In the genomic region with DNA sequence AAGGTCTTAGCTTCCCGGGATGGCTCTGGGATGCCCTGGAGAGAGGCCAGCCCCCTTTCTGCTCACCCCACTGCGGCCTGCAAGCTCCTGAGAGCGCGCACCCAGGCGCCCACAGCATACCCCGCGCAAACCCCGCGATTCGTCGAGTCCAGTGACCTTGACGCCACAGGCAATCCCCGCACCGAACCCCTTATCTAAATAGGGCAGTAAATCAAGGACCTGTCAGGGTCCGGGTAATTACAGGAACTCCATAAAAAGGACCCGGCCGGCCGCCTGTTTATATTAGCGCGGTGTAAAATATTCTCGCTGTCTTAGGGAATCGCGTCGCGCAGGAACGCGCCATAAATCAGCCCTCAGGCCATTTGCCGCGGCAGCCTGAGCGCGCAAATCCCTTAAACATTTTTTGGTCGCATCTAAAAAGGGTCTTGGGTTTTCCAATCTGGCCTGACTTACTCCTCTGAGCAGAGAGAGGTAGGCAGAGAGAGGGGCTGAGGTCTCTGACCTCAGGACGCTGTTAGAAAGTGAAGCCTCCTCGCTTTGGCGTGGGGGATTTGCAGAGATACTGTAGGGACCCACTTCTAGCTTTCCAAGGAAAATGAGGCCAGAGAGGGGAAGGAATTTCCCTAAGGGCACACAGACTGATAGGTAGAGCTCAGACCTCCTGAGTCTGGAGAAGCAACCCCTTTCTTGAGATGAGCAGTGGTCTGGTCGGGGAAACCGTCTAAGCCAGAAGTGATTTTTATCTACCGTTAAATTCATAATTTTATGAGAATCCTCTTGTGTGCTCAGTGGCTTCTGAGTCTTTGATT, we compare ENCODE assay signal across 12 mouse cellular contexts. TPM values are rescaled to one million over a fixed set of nuclear protein-coding genes. Genes with fewer than 3 reads are reported as not detected.
A peak's percentile ranks its signal among the peaks of the same experiment; 100 is the strongest.
DNase-seq lines count a peak whose midpoint lies in the region; ATAC-seq lines count a peak whose summit lies in the region.
"Had no signal": no experiment of that assay in that cellular context is flagged by ENCODE, and none has a peak within 500 bp of the region (broad histone marks: within the 10 kb centered on the region; RNA-seq: fewer than 3 reads in every experiment).

No protein-coding gene starts in this region.

- no peak overlapping the region for H3K27ac ChIP-seq in kidney, embryonic 16.5 days (ENCODE audit: low read length)
- H3K27ac ChIP-seq in midbrain, embryonic 10.5 days (replicated peaks): no peak overlapping the region
- no peak overlapping the region for H3K27ac ChIP-seq in stomach, embryonic 14.5 days (ENCODE audit: low read length)

- ATAC-seq in kidney, embryonic 16.5 days (ENCODE audit: low FRiP score, low TSS enrichment): no peak
- no peak for ATAC-seq in stomach, embryonic 14.5 days (ENCODE audit: insufficient number of reproducible peaks, insufficient read depth, low FRiP score, low read depth)

- peak overlapping the region; percentile 8 for H3K4me2 ChIP-seq in kidney, embryonic 16.5 days (replicated peaks; ENCODE audit: low read depth, low read length)
- peak overlapping the region; percentile 25 for H3K4me2 ChIP-seq in stomach, embryonic 14.5 days (replicated peaks; ENCODE audit: low read depth, low read length)

- no peak overlapping the region for H3K9ac ChIP-seq in kidney, embryonic 16.5 days (replicated peaks; ENCODE audit: low read length)
- H3K9ac ChIP-seq in stomach, embryonic 14.5 days (replicated peaks; ENCODE audit: low read depth, low read length): no peak overlapping the region

- H3K36me3 ChIP-seq in kidney, embryonic 16.5 days (ENCODE audit: insufficient read depth, low read length): no peaks in the 10 kb centered on the region
- no peaks in the 10 kb centered on the region for H3K36me3 ChIP-seq in midbrain, embryonic 10.5 days
- no peaks in the 10 kb centered on the region for H3K36me3 ChIP-seq in stomach, embryonic 14.5 days (ENCODE audit: control insufficient read depth, insufficient read depth, low read length)

- H3K4me1 ChIP-seq in kidney, embryonic 16.5 days (ENCODE audit: insufficient read depth, low read length): peaks cover 12% of the 10 kb centered on the region; the same call in 1 of the 2 replicates
- H3K4me1 ChIP-seq in midbrain, embryonic 10.5 days: peaks cover 26% of the 10 kb centered on the region
- H3K4me1 ChIP-seq in stomach, embryonic 14.5 days (ENCODE audit: control insufficient read depth, insufficient read depth, low read length): peaks cover 7% of the 10 kb centered on the region; the same call in 1 of the 2 replicates

- DNase-seq in adrenal gland, postnatal 10 days: peak; percentile 19
- no peak for DNase-seq in adrenal gland, postnatal 25 days
- DNase-seq in kidney, postnatal 4 days: no peak
- peak; percentile 43 for DNase-seq in midbrain, embryonic 10.5 days (ENCODE audit: low spot score)
- DNase-seq in frontal cortex, postnatal 25 days (ENCODE audit: low spot score in 2 of 2): no peak
- DNase-seq in spleen, postnatal 14 days (ENCODE audit: low spot score in 2 of 2): no peak
- DNase-seq: cerebellum, adult 8-10 months; heart, adult 18-20 months had no signal

- peak overlapping the region; percentile 2; the same call in 1 of the 2 replicates for H3K4me3 ChIP-seq in kidney, embryonic 16.5 days (ENCODE audit: low read length)
- H3K4me3 ChIP-seq in midbrain, embryonic 10.5 days: peak overlapping the region; percentile 14; the same call in 1 of the 2 replicates
- H3K4me3 ChIP-seq in stomach, embryonic 14.5 days (ENCODE audit: low read depth, low read length): 0 out of 2 replicates have a peak overlapping the region, but pooled peaks have one; percentile 7

- H3K9me3 ChIP-seq in kidney, embryonic 16.5 days (ENCODE audit: low read length): no peaks in the 10 kb centered on the region
- no peaks in the 10 kb centered on the region for H3K9me3 ChIP-seq in midbrain, embryonic 10.5 days (replicated peaks)
- H3K9me3 ChIP-seq in stomach, embryonic 14.5 days (ENCODE audit: control insufficient read depth, low read depth, low read length): no peaks in the 10 kb centered on the region

- peaks cover 94% of the 10 kb centered on the region for H3K27me3 ChIP-seq in kidney, embryonic 16.5 days (ENCODE audit: insufficient read depth, low read length)
- H3K27me3 ChIP-seq in midbrain, embryonic 10.5 days (ENCODE audit: low read depth, poor library complexity, severe bottlenecking): peaks cover 100% of the 10 kb centered on the region
- peaks cover 59% of the 10 kb centered on the region for H3K27me3 ChIP-seq in stomach, embryonic 14.5 days (ENCODE audit: control insufficient read depth, insufficient read depth, low read length)

- under 1% methylated on average over 38 of the region's 38 CpGs for WGBS in kidney, embryonic 16.5 days
- 1% methylated on average over 38 of the region's 38 CpGs for WGBS in midbrain, embryonic 10.5 days
- WGBS in stomach, embryonic 14.5 days: 2% methylated on average over 38 of the region's 38 CpGs

RNA-seq across cellular contexts. Expression of gene Hand1, which starts 4.5 kb away (rescaled TPM):
- 10 to 100 TPM; 10.2 to 17.2 TPM for total RNA-seq in adrenal gland, postnatal 10 days (2021)
- 8.0 and 13.6 TPM in 2 replicates for total RNA-seq in adrenal gland, postnatal 25 days (2021)
- polyA plus RNA-seq in kidney, embryonic 16.5 days (2015; fragmentation: Nextera tagmentation; extraction: Ambion mirVana): 0.97 and 1.8 TPM in 2 replicates
- 0.15 TPM in 1 of 2 replicates, not detected in the other for polyA plus RNA-seq in midbrain, embryonic 10.5 days (2016; fragmentation: Nextera tagmentation; extraction: Ambion mirVana)
- polyA plus RNA-seq in stomach, embryonic 14.5 days (2014; fragmentation: Nextera tagmentation; extraction: Ambion mirVana): 0.67 and 1.3 TPM in 2 replicates
- total RNA-seq: heart, adult 18-20 months; layer of hippocampus, postnatal 14 days; neutrophil, adult 5-6 weeks had no signal

RNA-seq across cellular contexts. Expression of gene Sap30l, which starts 35.6 kb away (rescaled TPM):
- total RNA-seq in adrenal gland, postnatal 10 days (2021): 10 to 100 TPM; 36.4 to 36.6 TPM
- 55.8 and 60.8 TPM in 2 replicates for total RNA-seq in adrenal gland, postnatal 25 days (2021)
- polyA plus RNA-seq in kidney, embryonic 16.5 days (2015; fragmentation: Nextera tagmentation; extraction: Ambion mirVana): 6.1 and 7.1 TPM in 2 replicates
- polyA plus RNA-seq in midbrain, embryonic 10.5 days (2016; fragmentation: Nextera tagmentation; extraction: Ambion mirVana): 7.2 TPM in 2 replicates
- 8.4 and 10.3 TPM in 2 replicates for polyA plus RNA-seq in stomach, embryonic 14.5 days (2014; fragmentation: Nextera tagmentation; extraction: Ambion mirVana)

Comparison
In these comparisons a context has a peak if more than half of its experiments do, and no peak if none do; other contexts are left out.
1. DNase-seq: peak in adrenal gland, postnatal 10 days (single experiment) and midbrain, embryonic 10.5 days (single experiment); none in adrenal gland, postnatal 25 days (single experiment), kidney, postnatal 4 days (0 of 2), frontal cortex, postnatal 25 days (0 of 2) and spleen, postnatal 14 days (0 of 2).
2. Peak in every context shown above with its lines, with median percentiles within 50 percentile points of each other: H3K4me3 ChIP-seq.